Mouse (Mus musculus) gastrocnemius, adult 2 months (tissue): Measurements from ENCODE around the gene Borcs7. TPM values are rescaled to one million over a fixed set of nuclear protein-coding genes. Genes with fewer than 3 reads are reported as not detected.

Source experiments
- DNase-seq: peaks from one replicate; pipeline ENCODE4 v3.0.0; 2022
- H3K27ac ChIP-seq: fragments of 200-600 bp; 2 replicates; pipeline ENCODE4 v1.8.1; 2022; ENCODE audit warnings: mild to moderate bottlenecking
- H3K4me3 ChIP-seq: fragments of 200-600 bp; 2 replicates; pipeline ENCODE4 v1.8.1; 2022; ENCODE audit warnings: mild to moderate bottlenecking, moderate library complexity
- CTCF ChIP-seq: fragments of 200-600 bp; IDR thresholded peaks from 2 replicates; pipeline ENCODE4 v1.8.1; 2022; ENCODE audit warnings: antibody characterized with exemption, mild to moderate bottlenecking, moderate library complexity
- intact Hi-C: fragments of 180-260 bp; cut with DNase I; formaldehyde crosslinking; loops from one replicate; pipeline ENCODE4 v1.15.1; 2025
- total RNA-seq, 2 experiments: library from RNA; stranded (reverse); gene quantifications; 2 replicates each; pipeline ENCODE4 v1.2.3; 2021

Borcs7 gene
- total RNA-seq, 2 experiments from 2014 or later: 12.1 to 12.2 TPM

GRCm38 (mm10) chr19:46653188-46653587, 36.5 kb upstream of the Borcs7 start:
- no peak for DNase-seq
- TF ChIP-seq CTCF: no peak
- Histone ChIP-seq H3K4me3 (no peak overlapping the region), H3K27ac (no peak overlapping the region)
- intact Hi-C loops: loop anchor here (10.0 kb wide), 1 partner anchor 48 kb away; no protein-coding TSS in a partner anchor

- no peak for DNase-seq
- Histone ChIP-seq H3K4me3 (no peak overlapping the region), H3K27ac (no peak overlapping the region)
- no peak for TF ChIP-seq CTCF
- intact Hi-C loops: loop anchor here (10.0 kb wide), 1 partner anchor 49 kb away; no protein-coding TSS in a partner anchor
Observed at GRCm38 (mm10) chr19:46653616-46654235, 36.0 kb upstream of the Borcs7 start.

GRCm38 (mm10) chr19:46655626-46656025, 34.1 kb upstream of the Borcs7 start:
- DNase-seq: peak; percentile 20
- Histone ChIP-seq H3K4me3 (no peak overlapping the region), H3K27ac (no peak overlapping the region; the same call in 1 of the 2 replicates)
- intact Hi-C loops: loop anchor here (10.0 kb wide), 1 partner anchor 51 kb away; no protein-coding TSS in a partner anchor
- TF ChIP-seq CTCF: no peak

- intact Hi-C loops: loop anchor here (10.0 kb wide), 1 partner anchor 51 kb away; no protein-coding TSS in a partner anchor
- TF ChIP-seq CTCF: no peak
- DNase-seq: peak; percentile 15
- H3K27ac ChIP-seq: no peak overlapping the region
- H3K4me3 ChIP-seq: no peak overlapping the region
Observed at GRCm38 (mm10) chr19:46656151-46656840, 33.4 kb upstream of the Borcs7 start.

GRCm38 (mm10) chr19:46657339-46658020, 32.2 kb upstream of the Borcs7 start:
- peak; percentile 33 for DNase-seq
- H3K4me3 ChIP-seq: no peak overlapping the region
- TF ChIP-seq CTCF: peak; percentile 65
- intact Hi-C loops: loop anchor here (10.0 kb wide), 1 partner anchor 53 kb away; no protein-coding TSS in a partner anchor
- no peak overlapping the region for H3K27ac ChIP-seq

GRCm38 (mm10) chr19:46658348-46658747, 31.4 kb upstream of the Borcs7 start:
- Histone ChIP-seq H3K27ac (no peak overlapping the region), H3K4me3 (no peak overlapping the region)
- no peak for TF ChIP-seq CTCF
- DNase-seq: peak; percentile 2
- intact Hi-C loops: loop anchor here (10.0 kb wide), 1 partner anchor 54 kb away; no protein-coding TSS in a partner anchor

GRCm38 (mm10) chr19:46658851-46659250, 30.9 kb upstream of the Borcs7 start:
- H3K4me3 ChIP-seq: no peak overlapping the region
- no peak for TF ChIP-seq CTCF
- DNase-seq: no peak
- intact Hi-C loops: loop anchor here (10.0 kb wide), 1 partner anchor 54 kb away; no protein-coding TSS in a partner anchor
- H3K27ac ChIP-seq: 0 out of 2 replicates have a peak overlapping the region, but pooled peaks have one; percentile 20

- H3K4me3 ChIP-seq: no peak overlapping the region
- intact Hi-C loops: no loop called here
- no peak for DNase-seq
- no peak for TF ChIP-seq CTCF
- H3K27ac ChIP-seq: no peak overlapping the region
Observed at GRCm38 (mm10) chr19:46661511-46661910, 28.2 kb upstream of the Borcs7 start.

GRCm38 (mm10) chr19:46662214-46662613, 27.5 kb upstream of the Borcs7 start:
- intact Hi-C loops: no loop called here
- no peak overlapping the region for H3K4me3 ChIP-seq
- no peak for TF ChIP-seq CTCF
- DNase-seq: no peak
- no peak overlapping the region for H3K27ac ChIP-seq

GRCm38 (mm10) chr19:46662784-46663183, 26.9 kb upstream of the Borcs7 start:
- intact Hi-C loops: no loop called here
- Histone ChIP-seq H3K27ac (no peak overlapping the region), H3K4me3 (no peak overlapping the region)
- no peak for TF ChIP-seq CTCF
- no peak for DNase-seq

- TF ChIP-seq CTCF: no peak
- Histone ChIP-seq H3K4me3 (no peak overlapping the region), H3K27ac (no peak overlapping the region)
- DNase-seq: no peak
- intact Hi-C loops: no loop called here
Observed at GRCm38 (mm10) chr19:46665474-46665873, 24.2 kb upstream of the Borcs7 start.

- intact Hi-C loops: no loop called here
- no peak for TF ChIP-seq CTCF
Observed at GRCm38 (mm10) chr19:46667300-46667699, 22.4 kb upstream of the Borcs7 start.

GRCm38 (mm10) chr19:46668263-46668662, 21.4 kb upstream of the Borcs7 start:
- no peak for DNase-seq

More at GRCm38 (mm10) chr19:46667300-46667699, 22.4 kb upstream of the Borcs7 start:
- DNase-seq: no peak
- H3K4me3 ChIP-seq: no peak overlapping the region
- H3K27ac ChIP-seq: no peak overlapping the region

More at GRCm38 (mm10) chr19:46668263-46668662, 21.4 kb upstream of the Borcs7 start:
- intact Hi-C loops: no loop called here
- no peak for TF ChIP-seq CTCF
- Histone ChIP-seq H3K27ac (no peak overlapping the region), H3K4me3 (no peak overlapping the region)
